Mouse (Mus musculus) embryonic facial prominence, embryonic 14.5 days (tissue): ENCODE results near the gene Rbm38. TPM values are rescaled to one million over a fixed set of nuclear protein-coding genes. Genes with fewer than 3 reads are reported as not detected.
A peak's percentile ranks its signal among the peaks of the same experiment; 100 is the strongest.

Experiments used
- ATAC-seq: fragments of 200-750 bp; cut with Nextera tagmentation; 2 replicates; pipeline ENCODE4 v1.8.0; 2017; ENCODE audit warnings: low read depth, moderate number of reproducible peaks, moderate TSS enrichment
- DNase-seq: peaks from one replicate; pipeline ENCODE4 v3.0.0-alpha.2; 2015; ENCODE audit warnings: low spot score
- H3K27ac ChIP-seq: fragments of 300-500 bp; sonication (generic); replicated peaks from 2 replicates; pipeline ENCODE4 v1.5.1; 2014; ENCODE audit warnings: low read depth, mild to moderate bottlenecking, low read length, moderate library complexity
- H3K27me3 ChIP-seq: fragments of 300-500 bp; sonication (generic); replicated peaks from 2 replicates; pipeline ENCODE4 v1.6.1; 2014; ENCODE audit warnings: low read length; ENCODE audit not compliant: control insufficient read depth, insufficient read depth
- H3K36me3 ChIP-seq: fragments of 300-500 bp; sonication (generic); 2 replicates; pipeline ENCODE4 v1.6.1; 2014; ENCODE audit warnings: low read length, mixed read lengths; ENCODE audit not compliant: control insufficient read depth, insufficient read depth
- H3K4me1 ChIP-seq: fragments of 300-500 bp; sonication (generic); 2 replicates; pipeline ENCODE4 v1.6.1; 2014; ENCODE audit warnings: antibody characterized with exemption, low read length; ENCODE audit not compliant: control insufficient read depth, insufficient read depth
- H3K4me2 ChIP-seq: fragments of 300-500 bp; sonication (generic); 2 replicates; pipeline ENCODE4 v1.6.1; 2014; ENCODE audit warnings: low read depth, mild to moderate bottlenecking, low read length, moderate library complexity, mixed read lengths
- H3K4me3 ChIP-seq: fragments of 300-500 bp; sonication (generic); 2 replicates; pipeline ENCODE4 v1.5.1; 2014; ENCODE audit warnings: low read depth, mild to moderate bottlenecking, low read length
- H3K9ac ChIP-seq: fragments of 300-500 bp; sonication (generic); 2 replicates; pipeline ENCODE4 v1.6.1; 2014; ENCODE audit warnings: low read depth, mild to moderate bottlenecking, low read length, moderate library complexity, mixed read lengths
- H3K9me3 ChIP-seq: fragments of 300-500 bp; sonication (generic); 2 replicates; pipeline ENCODE4 v1.6.1; 2016; ENCODE audit warnings: low read length; ENCODE audit not compliant: control insufficient read depth
- WGBS: fragments of 180-500 bp; shearing (Covaris S2); extraction: QIAGEN DNeasy Blood & Tissue Kit; methylation state at CpG from one replicate; pipeline ENCODE4 v1.1.7; 2014; 5-methylcytosine and 5-hydroxymethylcytosine counted together
- polyA plus RNA-seq: library from polyadenylated mRNA; unstranded; fragments of >200 nt; fragmentation: Nextera tagmentation; extraction: Ambion mirVana; gene quantifications from 2 replicates; pipeline ENCODE4 v1.2.1, GENCODE M21; 2014

The Rbm38 gene
- polyA plus RNA-seq: 40.4 and 48.1 TPM in 2 replicates

DNA sequence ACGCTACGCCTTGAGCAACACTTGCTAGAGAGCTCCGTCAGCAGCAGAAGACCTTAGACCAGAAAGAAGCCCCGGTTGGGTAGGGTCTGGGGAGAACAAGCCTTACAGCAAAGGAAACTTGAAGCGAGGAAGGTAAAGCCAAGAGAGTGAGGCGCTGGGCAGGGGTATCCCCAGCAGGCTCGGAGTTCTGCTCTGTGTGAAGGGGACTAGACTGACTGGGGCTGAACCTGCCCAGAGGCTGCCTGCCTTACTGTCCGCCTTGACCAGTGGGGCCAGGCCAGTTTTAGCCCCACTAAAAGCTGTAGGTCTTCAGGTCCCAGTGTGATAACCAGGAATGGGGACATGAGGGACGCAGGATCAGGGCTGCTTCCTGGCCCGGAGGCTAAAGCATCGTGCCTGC lies at the start of gene Rbm38:
TSS of gene Rbm38 (plus strand) at position 69 of the 400 bp plus-strand sequence.
- 29% methylated on average over 11 of the region's 11 CpGs for WGBS
- H3K27ac ChIP-seq: no peak within 1 kb of the TSS
- peaks cover 22% of the 10 kb centered on the region for H3K4me1 ChIP-seq
- no peaks in the 10 kb centered on the region for H3K9me3 ChIP-seq
- H3K36me3 ChIP-seq: peaks cover 8% of the 10 kb centered on the region
- peak within 1 kb of the TSS; percentile 80 for H3K4me3 ChIP-seq
- peak within 1 kb of the TSS; percentile 57 for H3K9ac ChIP-seq
- ATAC-seq (no peak), DNase-seq (no peak)
- H3K4me2 ChIP-seq: peak within 1 kb of the TSS; percentile 89
- peaks cover 10% of the 10 kb centered on the region; the same call in 1 of the 2 replicates for H3K27me3 ChIP-seq

DNA sequence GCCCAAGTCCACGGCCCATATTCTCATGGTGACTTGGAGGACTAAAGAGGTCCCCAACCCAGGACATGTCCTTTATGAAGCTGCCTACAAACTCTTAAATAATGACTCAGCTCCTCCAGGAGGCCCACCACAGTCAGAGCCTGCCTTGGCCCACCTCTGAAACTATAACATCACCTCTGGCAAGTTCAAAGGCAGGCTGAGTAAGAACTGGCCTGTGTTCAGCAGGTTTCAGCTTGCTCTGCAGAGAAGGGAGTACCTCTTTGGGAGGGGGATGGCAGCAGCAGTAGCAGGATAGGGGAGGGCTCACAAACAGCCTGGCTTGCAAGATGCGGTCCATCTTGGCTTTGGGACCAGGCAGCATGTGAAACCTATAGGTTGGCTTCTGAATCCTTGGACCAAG lies 48.4 kb upstream of the Rbm38 start:
- Histone ChIP-seq H3K27me3 (no peaks in the 10 kb centered on the region), H3K4me2 (no peak overlapping the region), H3K36me3 (no peaks in the 10 kb centered on the region), H3K4me1 (peaks cover 15% of the 10 kb centered on the region), H3K9ac (no peak overlapping the region), H3K4me3 (no peak overlapping the region), H3K9me3 (no peaks in the 10 kb centered on the region), H3K27ac (no peak overlapping the region)
- no peak for DNase-seq
- 79% methylated on average over 2 of the region's 2 CpGs for WGBS
- ATAC-seq: no peak

DNA sequence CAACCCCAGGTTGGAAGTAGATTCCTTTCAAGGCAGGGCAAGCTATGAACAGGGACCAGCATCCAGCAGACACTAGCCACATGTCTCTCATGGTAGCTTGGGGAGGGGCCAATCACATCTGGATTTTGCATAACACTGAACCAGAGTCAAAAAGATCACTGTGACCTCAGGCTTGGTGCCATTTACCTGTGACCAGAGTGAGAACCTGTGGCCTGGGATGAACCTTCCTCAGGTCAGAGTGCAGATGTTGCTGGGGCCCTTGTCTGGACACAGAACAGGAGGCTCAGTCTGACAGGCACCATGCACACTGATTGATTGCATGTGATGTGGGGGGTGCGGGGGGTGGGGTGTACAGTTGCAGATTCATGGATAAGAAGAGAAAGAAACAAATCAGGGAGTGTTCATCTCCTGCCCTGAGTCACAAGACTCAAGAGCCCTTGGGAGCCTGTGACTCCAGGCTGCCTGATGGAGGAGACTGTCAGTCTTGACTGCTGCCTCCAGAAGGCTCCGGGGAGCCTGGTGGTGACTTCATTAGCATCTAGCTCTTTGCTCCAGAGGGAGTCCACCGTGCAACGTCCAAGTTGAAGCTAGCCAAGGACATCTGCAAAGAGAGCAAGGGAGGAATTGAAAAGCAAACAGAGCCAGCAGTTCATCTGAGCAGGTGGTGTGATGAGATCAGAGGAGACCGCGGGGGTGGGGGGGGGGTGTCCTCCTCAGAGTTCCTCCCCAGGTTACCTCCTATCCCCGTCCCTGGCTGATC lies 46.3 kb upstream of the Rbm38 start:
- Histone ChIP-seq H3K4me3 (no peak overlapping the region), H3K9me3 (no peaks in the 10 kb centered on the region), H3K4me2 (no peak overlapping the region), H3K9ac (no peak overlapping the region), H3K36me3 (no peaks in the 10 kb centered on the region), H3K27me3 (no peaks in the 10 kb centered on the region), H3K4me1 (peaks cover 26% of the 10 kb centered on the region), H3K27ac (no peak overlapping the region; the same call in 1 of the 2 replicates)
- no peak; the same call in 1 of the 2 replicates for ATAC-seq
- peak; percentile 42 for DNase-seq
- WGBS: 25% methylated on average over 7 of the region's 7 CpGs

DNA sequence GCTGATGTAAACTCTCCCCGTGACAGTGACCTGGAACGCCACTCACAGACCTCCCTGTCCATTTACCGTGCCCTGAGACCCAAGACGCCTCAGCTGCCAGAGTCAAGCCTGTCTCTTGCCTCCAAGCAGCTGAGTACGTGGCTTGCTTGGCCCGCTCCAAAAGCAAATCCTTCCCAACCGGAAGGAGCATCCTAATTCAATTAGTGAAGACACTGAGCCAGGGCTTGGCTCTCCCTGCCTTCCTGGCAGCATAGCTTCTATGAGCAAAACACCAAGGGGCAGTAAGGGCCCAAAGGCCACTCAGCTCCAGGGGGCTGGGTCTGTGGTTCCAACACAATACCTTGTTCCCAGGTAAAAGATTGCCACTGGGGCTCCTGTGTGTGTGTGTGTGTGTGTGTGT lies 45.6 kb upstream of the Rbm38 start:
- H3K27me3 ChIP-seq: no peaks in the 10 kb centered on the region
- no peak overlapping the region for H3K9ac ChIP-seq
- ATAC-seq: no peak
- 34% methylated on average over 7 of the region's 7 CpGs for WGBS
- no peak overlapping the region for H3K4me3 ChIP-seq
- no peak overlapping the region for H3K4me2 ChIP-seq
- peaks cover 26% of the 10 kb centered on the region for H3K4me1 ChIP-seq
- H3K9me3 ChIP-seq: no peaks in the 10 kb centered on the region
- peak; percentile 55 for DNase-seq
- no peak overlapping the region for H3K27ac ChIP-seq
- no peaks in the 10 kb centered on the region for H3K36me3 ChIP-seq

DNA sequence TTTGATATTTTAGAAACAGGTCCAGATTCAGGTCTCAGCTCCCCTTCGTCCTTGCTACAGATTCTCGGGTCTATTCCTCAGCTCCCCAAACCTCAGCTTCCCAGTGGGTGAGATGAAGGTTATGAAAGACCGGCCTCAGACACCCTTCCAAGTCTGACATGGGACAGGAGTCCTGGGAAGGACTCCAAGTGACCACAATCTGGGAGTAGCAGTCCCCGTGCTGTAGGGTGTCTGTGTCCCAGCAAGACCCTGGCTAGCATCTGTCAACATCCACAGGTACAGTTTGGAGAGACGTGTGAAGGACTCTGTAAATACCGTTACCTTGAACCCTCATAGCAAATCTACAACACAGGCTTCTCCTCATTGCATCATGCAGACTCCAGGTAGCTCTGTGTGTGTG lies 45.1 kb upstream of the Rbm38 start:
- H3K27ac ChIP-seq: no peak overlapping the region
- DNase-seq: no peak
- ATAC-seq: no peak
- no peaks in the 10 kb centered on the region for H3K27me3 ChIP-seq
- WGBS: 79% methylated on average over 6 of the region's 6 CpGs
- H3K4me3 ChIP-seq: no peak overlapping the region
- no peaks in the 10 kb centered on the region for H3K36me3 ChIP-seq
- peaks cover 26% of the 10 kb centered on the region for H3K4me1 ChIP-seq
- H3K4me2 ChIP-seq: no peak overlapping the region
- no peaks in the 10 kb centered on the region for H3K9me3 ChIP-seq
- no peak overlapping the region for H3K9ac ChIP-seq

DNA sequence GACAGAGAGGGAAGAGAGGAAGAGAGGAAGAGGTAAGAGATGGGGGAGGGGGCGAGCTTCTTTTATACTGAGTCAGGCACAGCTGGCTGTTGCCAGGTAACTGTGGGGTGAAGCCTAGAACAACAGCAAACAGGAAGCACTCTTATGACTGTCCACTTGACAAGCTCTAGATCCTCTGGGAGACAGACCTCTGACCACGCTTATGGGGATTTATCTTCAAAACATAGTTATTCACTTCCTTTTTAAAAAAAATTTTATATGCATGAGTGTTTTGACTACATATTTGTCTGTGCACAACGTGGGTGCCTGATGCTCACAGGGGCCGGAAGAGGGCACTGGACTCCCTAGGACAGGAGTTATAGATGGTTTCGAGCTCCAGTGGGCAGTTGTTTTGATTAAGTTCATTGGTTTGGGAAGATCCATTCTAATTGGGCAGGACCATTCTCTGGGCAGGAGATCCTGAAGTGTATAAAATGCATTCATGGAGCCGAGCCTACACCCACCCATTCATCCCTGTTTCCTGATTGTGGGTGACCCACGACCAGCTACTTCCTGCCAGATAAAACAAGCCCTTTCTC lies 43.5 kb upstream of the Rbm38 start:
- peaks cover 26% of the 10 kb centered on the region for H3K4me1 ChIP-seq
- H3K36me3 ChIP-seq: no peaks in the 10 kb centered on the region
- no peak overlapping the region for H3K4me3 ChIP-seq
- H3K4me2 ChIP-seq: peak overlapping the region; percentile 43
- 31% methylated on average over 7 of the region's 7 CpGs for WGBS
- no peak overlapping the region for H3K9ac ChIP-seq
- H3K9me3 ChIP-seq: no peaks in the 10 kb centered on the region
- H3K27me3 ChIP-seq: no peaks in the 10 kb centered on the region
- peak overlapping the region; percentile 61 for H3K27ac ChIP-seq
- DNase-seq (peak; percentile 14), ATAC-seq (no peak)

DNA sequence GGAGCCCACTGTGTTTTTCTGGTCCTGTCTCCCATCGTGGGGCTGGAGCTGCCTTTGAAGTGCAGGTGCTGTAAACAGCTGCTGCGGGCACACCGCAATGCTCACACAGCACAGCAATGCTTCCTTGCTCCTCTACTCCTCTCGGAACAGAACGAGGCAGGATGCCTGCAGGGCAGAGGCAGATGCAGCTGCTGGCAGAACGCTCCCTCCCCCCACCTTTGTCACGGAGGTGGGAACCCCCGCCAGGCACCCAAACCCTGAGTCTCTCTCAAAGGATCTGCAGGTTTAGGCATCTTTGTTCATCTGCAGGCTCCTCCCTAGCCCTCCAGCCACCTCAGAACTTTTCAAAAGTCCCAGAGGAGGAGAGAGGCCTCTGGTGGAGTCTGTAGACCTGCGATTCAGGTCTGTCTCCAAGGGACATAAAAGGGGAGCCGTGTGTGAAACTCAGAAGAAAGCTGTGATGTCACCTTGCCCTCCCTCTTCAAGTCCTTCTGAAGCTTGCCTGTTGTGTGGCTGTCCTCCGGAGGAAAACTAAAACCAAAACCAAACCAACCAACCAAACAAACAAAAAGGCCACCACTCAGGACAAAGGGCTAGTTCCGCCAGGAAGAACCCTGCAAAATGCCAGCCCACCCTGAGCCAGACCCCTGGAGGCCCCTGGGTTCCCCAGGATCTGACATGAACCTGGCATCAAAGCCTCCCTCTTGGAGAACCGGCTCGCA lies 42.7 kb upstream of the Rbm38 start, which contains the start of gene Spo11:
TSS of gene Spo11 (plus strand) at position 292 of the 722 bp plus-strand sequence.
- H3K4me3 ChIP-seq: no peak within 1 kb of the TSS
- peak within 1 kb of the TSS; percentile 15; the same call in 1 of the 2 replicates for H3K9ac ChIP-seq
- peak; percentile 81 for DNase-seq

DNA sequence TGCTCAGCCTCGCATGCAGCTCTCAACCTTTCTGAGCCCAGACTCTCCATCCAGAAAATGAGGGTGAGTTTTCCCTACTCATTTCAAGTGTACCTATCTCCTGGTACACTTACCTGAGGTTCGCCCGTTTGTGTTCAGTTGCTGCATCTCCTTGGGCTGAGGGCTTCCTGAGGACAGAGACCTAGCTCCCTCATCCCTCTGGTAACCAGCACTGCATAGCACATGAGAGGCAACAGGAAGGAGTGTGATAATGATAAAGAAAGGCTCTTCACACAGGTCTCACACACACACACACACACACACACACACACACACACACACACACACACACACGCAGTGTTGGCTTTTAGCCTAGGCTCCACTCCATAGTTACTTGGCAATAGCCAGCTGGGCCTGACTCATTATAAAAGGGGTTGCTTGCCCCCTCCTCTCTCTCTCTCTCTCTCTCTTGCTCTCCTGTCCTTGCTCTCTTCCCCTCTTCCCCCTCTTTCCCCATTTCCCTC lies 42.1 kb upstream of the Rbm38 start:
- no peak for ATAC-seq
- Histone ChIP-seq H3K36me3 (no peaks in the 10 kb centered on the region), H3K4me1 (peaks cover 26% of the 10 kb centered on the region), H3K27ac (peak overlapping the region; percentile 61), H3K4me2 (peak overlapping the region; percentile 43; the same call in 1 of the 2 replicates), H3K4me3 (no peak overlapping the region), H3K9me3 (no peaks in the 10 kb centered on the region), H3K27me3 (no peaks in the 10 kb centered on the region), H3K9ac (peak overlapping the region; percentile 15; the same call in 1 of the 2 replicates)
- 56% methylated on average over 3 of the region's 4 CpGs for WGBS
- DNase-seq: no peak

More for the DNA sequence above, 42.7 kb upstream of the Rbm38 start, which contains the start of gene Spo11:
- 13% methylated on average over 14 of the region's 14 CpGs for WGBS
- peaks cover 26% of the 10 kb centered on the region for H3K4me1 ChIP-seq
- no peaks in the 10 kb centered on the region for H3K36me3 ChIP-seq
- no peaks in the 10 kb centered on the region for H3K9me3 ChIP-seq
- peak within 1 kb of the TSS; percentile 61 for H3K27ac ChIP-seq
- ATAC-seq: peak; percentile 74
- H3K4me2 ChIP-seq: peak within 1 kb of the TSS; percentile 43
- no peaks in the 10 kb centered on the region for H3K27me3 ChIP-seq
